Mouse (Mus musculus) forebrain, embryonic 10.5 days (tissue): ENCODE data around the gene Smarcal1. TPM values are rescaled to one million over a fixed set of nuclear protein-coding genes. Genes with fewer than 3 reads are reported as not detected.

Experiments
- DNase-seq: peaks from one replicate; pipeline ENCODE4 v3.0.0-alpha.2; 2017; ENCODE audit warnings: low spot score; ENCODE audit errors: extremely low spot score
- H3K27ac ChIP-seq: fragments of 300-500 bp; sonication (generic); 2 replicates; pipeline ENCODE4 v1.5.1; 2016; ENCODE audit warnings: mild to moderate bottlenecking
- H3K27me3 ChIP-seq: fragments of 300-500 bp; sonication (generic); 2 replicates; pipeline ENCODE4 v1.6.1; 2016; ENCODE audit warnings: mild to moderate bottlenecking; ENCODE audit not compliant: poor library complexity, severe bottlenecking
- H3K36me3 ChIP-seq: fragments of 300-500 bp; sonication (generic); replicated peaks from 2 replicates; pipeline ENCODE4 v1.6.1; 2016; ENCODE audit warnings: mild to moderate bottlenecking, moderate library complexity
- H3K4me1 ChIP-seq: fragments of 300-500 bp; sonication (generic); 2 replicates; pipeline ENCODE4 v1.6.1; 2016
- H3K4me3 ChIP-seq: fragments of 300-500 bp; sonication (generic); 2 replicates; pipeline ENCODE4 v1.5.1; 2016; ENCODE audit warnings: mild to moderate bottlenecking, moderate library complexity
- H3K9me3 ChIP-seq: fragments of 300-500 bp; sonication (generic); 2 replicates; pipeline ENCODE4 v1.6.1; 2016; ENCODE audit warnings: mild to moderate bottlenecking, moderate library complexity
- WGBS: fragments of 180-500 bp; shearing (Covaris S2); methylation state at CpG from one replicate; pipeline ENCODE4 v1.1.7; 2016; 5-methylcytosine and 5-hydroxymethylcytosine counted together
- polyA plus RNA-seq: library from polyadenylated mRNA; unstranded; fragments of >200 nt; fragmentation: Nextera tagmentation; extraction: Ambion mirVana; gene quantifications from 2 replicates; pipeline ENCODE4 v1.2.1, GENCODE M21; 2016

Smarcal1 gene
- polyA plus RNA-seq, 1 experiment from 2014 or later, result 31.7 TPM

GRCm38 (mm10) chr1:72673070-72673469 lies 90.0 kb downstream of the Smarcal1 start:
- H3K4me3 ChIP-seq, result no peak overlapping the region
- WGBS, result 51% methylated on average over 3 of the region's 3 CpGs
- DNase-seq, result no peak
- no peaks in the 10 kb centered on the region for H3K27me3 ChIP-seq
- H3K27ac ChIP-seq, result no peak overlapping the region
- no peaks in the 10 kb centered on the region for H3K4me1 ChIP-seq
- no peaks in the 10 kb centered on the region for H3K36me3 ChIP-seq
- no peaks in the 10 kb centered on the region for H3K9me3 ChIP-seq

Other genes starting within 250 kb of the Smarcal1 start
- not detected in 2 replicates for gene March4, start 46.3 kb upstream of the Smarcal1 start, polyA plus RNA-seq
- not detected in 2 replicates for gene Ankar, start 117.3 kb downstream of the Smarcal1 start, polyA plus RNA-seq
- gene Rpl37a, start 128.0 kb downstream of the Smarcal1 start, polyA plus RNA-seq, result 1,402 and 1,403 TPM in 2 replicates
- 742 and 777 TPM in 2 replicates for gene Igfbp2, start 241.3 kb downstream of the Smarcal1 start, polyA plus RNA-seq